Mouse (Mus musculus) lung, postnatal 0 days (tissue): Measurements from ENCODE around the gene Gapvd1. TPM values are rescaled to one million over a fixed set of nuclear protein-coding genes. Genes with fewer than 3 reads are reported as not detected.

Experiments
- ATAC-seq: fragments of 200-750 bp; cut with Nextera tagmentation; 2 replicates; pipeline ENCODE4 v1.8.0; 2017; ENCODE audit warnings: moderate library complexity
- DNase-seq: peaks from one replicate; pipeline ENCODE4 v3.0.0-alpha.2; 2016; ENCODE audit warnings: low spot score
- H3K27ac ChIP-seq: fragments of 300-500 bp; sonication (generic); 2 replicates; pipeline ENCODE4 v1.5.1; 2014; ENCODE audit warnings: antibody characterized with exemption, mild to moderate bottlenecking, low read length, mixed read lengths
- H3K27me3 ChIP-seq: fragments of 300-500 bp; sonication (generic); replicated peaks from 2 replicates; pipeline ENCODE4 v1.6.1; 2014; ENCODE audit warnings: low read length, mixed read lengths; ENCODE audit not compliant: insufficient read depth
- H3K36me3 ChIP-seq: fragments of 300-500 bp; sonication (generic); 2 replicates; pipeline ENCODE4 v1.6.1; 2014; ENCODE audit warnings: low read length, mixed read lengths; ENCODE audit not compliant: insufficient read depth
- H3K4me1 ChIP-seq: fragments of 300-500 bp; sonication (generic); 2 replicates; pipeline ENCODE4 v1.6.1; 2014; ENCODE audit warnings: antibody characterized with exemption, low read depth, low read length, mixed read lengths; ENCODE audit not compliant: insufficient read depth
- H3K4me2 ChIP-seq: fragments of 300-500 bp; sonication (generic); replicated peaks from 2 replicates; pipeline ENCODE4 v1.6.1; 2014; ENCODE audit warnings: low read depth, mild to moderate bottlenecking, low read length, moderate library complexity, mixed read lengths
- H3K4me3 ChIP-seq: fragments of 300-500 bp; sonication (generic); 2 replicates; pipeline ENCODE4 v1.5.1; 2014; ENCODE audit warnings: low read depth, low read length
- H3K9ac ChIP-seq: fragments of 300-500 bp; sonication (generic); replicated peaks from 2 replicates; pipeline ENCODE4 v1.6.1; 2014; ENCODE audit warnings: low read depth, mild to moderate bottlenecking
- H3K9me3 ChIP-seq: fragments of 300-500 bp; sonication (generic); 2 replicates; pipeline ENCODE4 v1.6.1; 2016; ENCODE audit warnings: low read length, mixed read lengths
- CTCF ChIP-seq: IDR thresholded peaks from 2 replicates; pipeline ENCODE4 v1.5.1; 2016; ENCODE audit warnings: antibody characterized with exemption, mild to moderate bottlenecking
- EP300 ChIP-seq: IDR thresholded peaks from 2 replicates; pipeline ENCODE4 v1.6.1; 2016; ENCODE audit warnings: antibody characterized with exemption, mild to moderate bottlenecking, control low read depth
- WGBS: fragments of 180-500 bp; shearing (Covaris S2); extraction: QIAGEN DNeasy Blood & Tissue Kit; methylation state at CpG from one replicate; pipeline ENCODE4 v1.1.7; 2014; 5-methylcytosine and 5-hydroxymethylcytosine counted together
- polyA plus RNA-seq: library from polyadenylated mRNA; unstranded; fragments of >200 nt; fragmentation: Nextera tagmentation; extraction: Ambion mirVana; gene quantifications from 2 replicates; pipeline ENCODE4 v1.2.1, GENCODE M21; 2015

The Gapvd1 gene
- polyA plus RNA-seq, 1 experiment from 2014 or later: 50.1 TPM

DNA sequence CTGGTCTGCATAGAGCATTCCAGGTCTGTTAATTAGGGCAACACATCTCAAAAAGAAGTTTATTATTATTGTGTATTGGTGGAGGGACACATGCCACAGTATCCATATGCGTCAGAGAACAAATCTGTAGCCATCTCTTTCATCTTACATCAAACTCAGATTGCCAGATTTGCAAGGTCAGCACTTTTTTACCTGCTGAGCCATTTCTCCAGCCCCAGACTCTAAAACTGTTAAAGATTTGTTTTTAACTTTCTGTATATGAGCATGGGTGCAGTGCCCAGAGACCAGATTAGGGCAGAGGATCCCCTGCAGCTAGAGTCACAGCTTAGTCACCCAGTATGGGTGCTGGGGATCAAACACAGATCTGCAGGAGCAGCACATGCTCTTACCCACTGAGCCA is 18.4 kb downstream of the Gapvd1 start:
- DNase-seq: no peak
- Histone ChIP-seq H3K36me3 (no peaks in the 10 kb centered on the region), H3K9ac (no peak overlapping the region), H3K4me2 (no peak overlapping the region), H3K4me3 (no peak overlapping the region), H3K27me3 (no peaks in the 10 kb centered on the region), H3K9me3 (no peaks in the 10 kb centered on the region), H3K27ac (no peak overlapping the region), H3K4me1 (no peaks in the 10 kb centered on the region)
- WGBS: 91% methylated on average over 1 of the region's 1 CpGs
- ATAC-seq: no peak
- TF ChIP-seq EP300 (no peak), CTCF (no peak)

GRCm38 (mm10) chr2:34727045-34727728 is 27.8 kb downstream of the Gapvd1 start:
- TF ChIP-seq CTCF (no peak), EP300 (no peak)
- no peak overlapping the region for H3K4me3 ChIP-seq
- no peaks in the 10 kb centered on the region for H3K27me3 ChIP-seq
- H3K4me1 ChIP-seq: no peaks in the 10 kb centered on the region
- no peak overlapping the region for H3K27ac ChIP-seq
- 85% methylated on average over 8 of the region's 8 CpGs for WGBS
- no peak overlapping the region for H3K4me2 ChIP-seq
- peaks cover 20% of the 10 kb centered on the region for H3K36me3 ChIP-seq
- no peaks in the 10 kb centered on the region for H3K9me3 ChIP-seq
- ATAC-seq (no peak), DNase-seq (no peak)
- H3K9ac ChIP-seq: no peak overlapping the region

GRCm38 (mm10) chr2:34725269-34725668 is 29.8 kb downstream of the Gapvd1 start:
- ATAC-seq (no peak), DNase-seq (no peak)
- Histone ChIP-seq H3K4me1 (no peaks in the 10 kb centered on the region), H3K9me3 (no peaks in the 10 kb centered on the region), H3K9ac (no peak overlapping the region), H3K36me3 (peaks cover 27% of the 10 kb centered on the region), H3K4me2 (no peak overlapping the region), H3K27me3 (no peaks in the 10 kb centered on the region), H3K27ac (no peak overlapping the region), H3K4me3 (no peak overlapping the region)
- no peak for TF ChIP-seq EP300
- TF ChIP-seq CTCF: no peak
- 94% methylated on average over 5 of the region's 5 CpGs for WGBS

DNA sequence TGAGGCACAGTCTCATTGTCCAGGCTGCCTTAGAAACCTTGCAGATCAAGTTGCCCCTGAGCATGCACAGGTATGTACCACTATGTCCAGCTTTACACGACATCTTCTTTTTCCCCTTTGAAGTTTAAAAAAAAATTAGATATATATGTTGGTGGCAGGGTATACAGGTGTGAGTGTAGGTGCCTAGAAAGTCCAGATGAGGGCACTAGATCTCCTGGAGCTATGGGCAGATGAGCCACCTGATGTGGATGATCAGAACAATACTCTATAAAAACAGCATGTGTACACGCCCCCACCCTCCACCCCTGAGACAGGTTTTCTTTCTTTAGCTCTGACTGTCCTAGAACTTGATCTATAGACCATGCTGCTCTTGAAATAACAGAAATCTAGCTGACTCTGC is 36.8 kb downstream of the Gapvd1 start:
- ATAC-seq (no peak), DNase-seq (no peak)
- Histone ChIP-seq H3K27me3 (no peaks in the 10 kb centered on the region), H3K4me1 (no peaks in the 10 kb centered on the region), H3K4me3 (no peak overlapping the region), H3K4me2 (no peak overlapping the region), H3K27ac (no peak overlapping the region), H3K36me3 (peaks cover 19% of the 10 kb centered on the region; the same call in 1 of the 2 replicates), H3K9me3 (no peaks in the 10 kb centered on the region), H3K9ac (no peak overlapping the region)
- WGBS: 64% methylated on average over 2 of the region's 2 CpGs
- TF ChIP-seq EP300 (no peak), CTCF (peak; percentile 26)

GRCm38 (mm10) chr2:34711904-34712303 is 43.1 kb downstream of the Gapvd1 start:
- Histone ChIP-seq H3K27ac (no peak overlapping the region), H3K27me3 (no peaks in the 10 kb centered on the region), H3K9ac (no peak overlapping the region), H3K4me3 (no peak overlapping the region), H3K9me3 (no peaks in the 10 kb centered on the region), H3K4me2 (no peak overlapping the region), H3K36me3 (peaks cover 40% of the 10 kb centered on the region; the same call in 1 of the 2 replicates), H3K4me1 (no peaks in the 10 kb centered on the region)
- ATAC-seq: no peak
- no peak for DNase-seq
- WGBS: 93% methylated on average over 6 of the region's 6 CpGs
- TF ChIP-seq CTCF (no peak), EP300 (no peak)

DNA sequence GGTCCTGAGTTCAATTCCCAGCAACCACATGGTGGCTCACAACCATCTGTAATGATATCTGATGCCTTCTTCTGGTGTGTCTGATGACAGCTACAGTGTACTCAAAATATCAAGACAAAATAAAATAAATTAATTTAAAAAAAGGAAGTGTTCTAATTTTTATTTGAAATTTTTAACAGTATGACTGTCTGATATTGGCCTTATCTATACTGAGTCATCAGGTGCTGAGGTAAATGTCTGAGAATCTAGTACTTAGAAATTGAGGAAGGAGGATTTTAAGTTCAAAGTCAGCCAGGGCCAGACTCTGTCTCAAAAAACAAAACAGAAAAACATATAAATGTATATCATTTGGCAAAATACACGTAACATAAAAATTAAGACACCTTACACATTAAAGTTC is 46.4 kb downstream of the Gapvd1 start:
- TF ChIP-seq EP300 (no peak), CTCF (no peak)
- Histone ChIP-seq H3K9me3 (no peaks in the 10 kb centered on the region), H3K27ac (no peak overlapping the region), H3K27me3 (no peaks in the 10 kb centered on the region), H3K36me3 (peaks cover 59% of the 10 kb centered on the region; the same call in 1 of the 2 replicates), H3K4me2 (no peak overlapping the region), H3K4me1 (no peaks in the 10 kb centered on the region), H3K9ac (no peak overlapping the region), H3K4me3 (no peak overlapping the region)
- 58% methylated on average over 1 of the region's 1 CpGs for WGBS
- DNase-seq (no peak), ATAC-seq (no peak)

DNA sequence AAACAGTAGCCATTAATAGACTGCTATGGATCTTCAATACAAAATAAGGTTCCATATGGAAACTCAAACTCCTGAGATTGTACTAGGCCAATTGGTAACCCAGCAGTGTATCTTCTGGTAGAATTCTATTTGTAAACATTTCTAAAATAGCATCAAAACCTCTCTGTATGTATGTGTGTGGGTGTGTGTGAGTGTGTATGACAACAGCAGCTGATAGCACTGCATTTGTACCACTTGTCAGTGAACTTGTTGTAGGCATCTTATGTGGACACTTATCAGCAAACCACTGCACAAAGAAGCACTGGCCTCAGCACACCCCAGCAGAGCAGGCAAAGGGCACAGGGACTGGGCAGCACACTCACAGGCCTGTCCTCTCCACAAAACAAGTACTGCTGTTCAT is 58.4 kb downstream of the Gapvd1 start:
- peaks cover 45% of the 10 kb centered on the region; the same call in 1 of the 2 replicates for H3K36me3 ChIP-seq
- TF ChIP-seq EP300 (no peak), CTCF (no peak)
- ATAC-seq (no peak), DNase-seq (no peak)
- no peak overlapping the region for H3K4me2 ChIP-seq
- no peaks in the 10 kb centered on the region for H3K9me3 ChIP-seq
- no peaks in the 10 kb centered on the region for H3K27me3 ChIP-seq
- no peak overlapping the region for H3K27ac ChIP-seq
- no peaks in the 10 kb centered on the region for H3K4me1 ChIP-seq
- no peak overlapping the region for H3K9ac ChIP-seq
- H3K4me3 ChIP-seq: no peak overlapping the region
